Mouse (Mus musculus) small intestine, adult 2 months (tissue): ENCODE results near the gene Serpinh1.

Experiments
- CTCF ChIP-seq: fragments of 200-500 bp; IDR thresholded peaks from 2 replicates; pipeline ENCODE4 v1.5.1; 2012; ENCODE audit warnings: low read depth, mild to moderate bottlenecking, control low read depth, inconsistent platforms, low read length, moderate library complexity, mixed read lengths; ENCODE audit not compliant: insufficient replicate concordance, insufficient read length; ENCODE audit errors: extremely low read depth
- POLR2A ChIP-seq: fragments of 200-500 bp; IDR thresholded peaks from 2 replicates; pipeline ENCODE4 v1.6.1; 2012; ENCODE audit warnings: low read depth, mild to moderate bottlenecking, control low read depth, inconsistent platforms, low read length, moderate library complexity

DNA sequence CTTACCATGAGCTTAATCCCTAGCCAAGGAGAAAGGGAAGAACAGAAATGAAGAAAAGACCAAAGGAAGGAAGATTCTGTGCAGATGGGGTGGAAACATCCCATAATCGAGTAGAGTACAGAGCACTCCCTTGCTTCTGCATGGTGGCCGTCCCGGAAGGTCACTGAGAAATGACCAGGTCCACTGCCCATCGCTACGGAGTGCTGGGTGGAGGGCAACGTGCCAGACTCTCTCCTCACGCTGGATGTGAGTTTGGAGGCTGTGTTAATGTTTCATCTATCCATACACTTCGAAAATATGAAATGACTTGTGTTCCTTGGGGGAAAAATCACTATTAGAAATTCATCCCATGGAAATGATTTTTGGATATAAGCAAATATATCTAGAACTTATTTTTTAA is 5.3 kb upstream of the Serpinh1 start:
- TF ChIP-seq CTCF, result no peak
- TF ChIP-seq POLR2A, result no peak
